Mouse (Mus musculus) brain, embryonic 14.5 days (tissue): ENCODE data around the gene Glis3.

Experiments
- CTCF ChIP-seq: fragments of 200-500 bp; IDR thresholded peaks from 2 replicates; pipeline ENCODE4 v1.5.1; 2012; ENCODE audit warnings: inconsistent platforms, mild to moderate bottlenecking, moderate library complexity, borderline replicate concordance; ENCODE audit not compliant: insufficient read depth, insufficient read length; ENCODE audit errors: extremely low read depth
- POLR2A ChIP-seq: fragments of 200-500 bp; IDR thresholded peaks from 2 replicates; pipeline ENCODE4 v1.6.1; 2012; ENCODE audit warnings: mild to moderate bottlenecking, inconsistent platforms, borderline replicate concordance; ENCODE audit not compliant: poor library complexity, insufficient read depth, insufficient read length, severe bottlenecking; ENCODE audit errors: extremely low read depth

GRCm38 (mm10) chr19:28258480-28258879, 421.4 kb downstream of the Glis3 start:
- no peak for TF ChIP-seq POLR2A
- no peak for TF ChIP-seq CTCF
